Mouse (Mus musculus) MN1 (cell line): ENCODE results near the gene Rars.

Experiments used
- DNase-seq: peaks from one replicate; pipeline ENCODE4 v3.0.0-alpha.2; 2016; ENCODE audit warnings: low spot score

Gene Rars

GRCm38 (mm10) chr11:35769746-35770437 is 64.4 kb downstream of the Rars start:
- DNase-seq, result no peak

GRCm38 (mm10) chr11:35769188-35769745 is 65.0 kb downstream of the Rars start, which contains the start of gene Pank3:
Pank3 (plus strand) TSS chr11:35769484.
- DNase-seq, result peak; percentile 100

DNA sequence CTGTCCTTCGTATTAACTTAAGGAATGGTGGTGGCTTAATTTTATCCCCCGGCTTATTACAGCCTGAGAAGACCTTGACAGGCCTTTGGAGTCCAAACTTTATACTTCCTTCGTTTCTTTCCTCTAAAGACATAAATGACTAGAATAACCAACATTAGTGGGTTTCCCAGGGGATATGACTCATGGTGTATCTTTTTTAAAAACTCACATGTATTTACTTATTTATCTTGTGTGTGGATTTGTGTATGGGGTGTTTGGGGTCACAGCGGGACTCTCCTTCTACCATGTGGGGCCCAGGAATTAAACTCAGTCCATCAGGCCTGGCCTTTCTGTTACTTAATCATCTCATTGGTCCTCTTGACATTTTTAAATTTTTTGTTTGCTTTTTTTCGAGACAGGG is 67.5 kb downstream of the Rars start:
- no peak for DNase-seq

DNA sequence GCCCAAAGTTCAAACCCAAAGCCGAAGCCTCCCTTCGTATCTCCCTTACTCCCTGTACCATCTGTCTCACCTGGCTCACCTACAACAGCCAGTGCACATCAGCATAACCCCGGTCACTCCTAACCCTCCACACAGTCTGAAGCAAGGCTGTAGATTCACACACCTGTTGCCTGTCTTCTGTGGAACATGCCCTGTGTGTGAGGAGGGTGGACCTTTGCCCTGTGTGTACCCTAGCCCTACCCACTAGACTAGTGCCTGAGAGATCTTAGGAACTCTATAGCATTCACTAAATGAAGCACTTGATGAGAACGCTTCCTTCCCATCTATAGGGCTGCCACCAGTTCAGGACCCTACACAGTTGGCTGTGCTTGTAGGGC is 73.7 kb downstream of the Rars start:
- no peak for DNase-seq

DNA sequence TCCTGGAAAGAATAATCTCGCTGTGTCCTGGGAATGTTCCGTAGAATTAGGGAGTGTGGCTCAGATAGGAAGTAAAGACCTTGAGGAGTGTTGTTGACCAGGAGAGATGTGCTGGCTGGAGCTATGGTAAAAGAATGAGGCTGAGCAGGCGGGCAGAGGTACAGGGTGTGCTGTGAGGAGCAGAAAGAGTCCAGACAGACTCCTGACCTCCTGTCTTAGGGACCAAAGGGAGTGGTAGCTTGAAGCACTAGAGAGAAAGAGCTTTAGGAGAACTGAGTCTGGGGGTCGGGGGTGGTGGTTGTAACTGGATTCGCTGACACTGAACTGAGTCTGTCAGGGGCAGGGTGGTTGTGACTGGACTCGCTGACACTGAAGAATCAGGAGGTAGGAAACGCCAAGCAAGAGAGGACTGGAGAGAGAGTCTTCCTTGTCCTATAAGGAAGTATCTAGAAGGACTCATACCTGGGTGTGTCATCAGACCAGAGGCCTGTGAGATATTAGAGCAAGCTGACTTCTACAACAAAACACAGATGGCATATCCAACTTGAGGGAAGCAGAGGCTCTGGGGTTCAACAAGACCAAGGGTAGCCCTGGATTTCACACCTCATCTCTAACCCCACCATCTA is 74.2 kb downstream of the Rars start:
- DNase-seq, result no peak
